Mouse (Mus musculus): ENCODE results near the gene Guca2a.

Guca2a gene

DNA sequence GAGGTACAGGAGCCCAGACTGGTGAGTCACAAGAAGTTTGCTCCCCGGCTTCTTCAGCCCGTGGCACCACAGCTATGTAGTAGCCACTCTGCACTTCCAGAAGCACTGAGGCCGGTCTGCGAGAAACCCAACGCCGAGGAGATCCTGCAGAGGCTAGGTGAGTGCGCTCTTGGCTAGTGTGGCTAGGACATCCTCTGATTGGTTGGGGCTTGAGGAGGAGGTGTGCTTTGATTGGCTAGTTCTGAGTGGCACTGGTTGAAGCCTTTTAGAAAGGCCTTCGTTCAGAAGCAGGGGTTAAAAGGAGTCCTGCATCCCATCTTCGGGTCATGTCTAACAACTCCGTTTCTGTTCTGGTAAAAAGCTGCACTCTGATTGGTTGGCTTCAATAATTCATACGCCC lies 1.2 kb downstream of the Guca2a start:
- peak in 1 of 2 experiments; percentile 54 for DNase-seq (ENCODE audit: low spot score in 2 of 2)

DNA sequence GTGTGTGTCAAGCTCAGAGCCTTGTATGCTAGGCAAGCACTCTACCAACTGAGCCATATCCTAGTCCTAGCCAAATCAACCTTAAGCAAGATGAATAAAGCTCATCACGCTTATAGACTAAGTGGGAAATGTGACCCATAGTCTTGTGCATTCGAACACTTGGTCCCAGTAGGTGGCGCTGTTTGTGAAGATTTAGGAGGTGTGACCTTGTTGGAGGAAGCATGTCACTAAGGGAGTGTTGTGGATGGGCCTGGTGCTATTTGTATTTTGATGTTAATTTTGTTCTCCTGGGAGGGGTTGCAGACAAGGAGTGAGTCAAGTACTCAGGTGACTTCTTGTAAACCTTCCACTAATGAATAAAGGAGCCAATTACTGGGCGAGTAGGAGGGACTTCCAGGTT lies 5.2 kb downstream of the Guca2a start:
- no peak for DNase-seq (ENCODE audit: low spot score in 2 of 2)

DNA sequence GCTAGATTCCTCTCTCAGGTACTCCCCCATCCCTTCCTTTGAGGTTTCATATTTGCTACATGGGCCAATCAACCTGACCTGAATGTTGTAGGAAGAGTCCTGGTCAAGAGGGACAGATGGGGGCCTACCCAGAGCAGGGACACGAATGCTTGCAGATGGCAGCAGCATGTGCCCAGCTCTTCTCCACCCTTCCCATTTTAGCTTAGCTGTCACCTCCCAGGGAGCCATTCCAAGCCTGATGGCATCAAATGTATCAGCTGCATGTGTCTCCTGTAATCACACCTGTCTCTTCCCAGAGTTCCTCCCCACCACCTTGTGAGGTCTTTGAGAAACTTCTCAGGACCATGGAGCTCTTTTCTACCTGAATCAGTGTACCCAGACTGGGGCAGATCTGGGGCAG lies 19.5 kb downstream of the Guca2a start:
- DNase-seq (ENCODE audit: low spot score in 2 of 2), result no peak

DNA sequence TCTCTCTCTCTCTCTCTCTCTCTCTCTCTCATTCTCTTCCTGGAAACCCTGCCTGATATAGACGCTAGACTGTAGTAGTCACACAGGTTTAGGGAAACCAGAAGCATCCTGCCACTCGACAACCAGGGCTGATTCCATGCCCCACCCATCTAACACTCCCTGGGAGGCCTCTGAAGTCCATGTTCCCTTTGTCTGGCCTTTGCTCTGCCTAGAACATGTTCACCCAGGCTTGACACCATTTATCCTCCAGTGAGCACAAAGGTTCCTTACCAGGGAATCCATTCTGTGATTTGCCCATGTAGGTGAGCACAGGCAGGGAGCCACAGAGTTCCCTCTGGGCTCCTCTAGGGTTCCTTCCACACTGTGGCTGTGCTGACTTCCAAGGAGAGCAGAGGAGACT lies 20.7 kb downstream of the Guca2a start:
- DNase-seq (ENCODE audit: low spot score in 2 of 2), result no peak

DNA sequence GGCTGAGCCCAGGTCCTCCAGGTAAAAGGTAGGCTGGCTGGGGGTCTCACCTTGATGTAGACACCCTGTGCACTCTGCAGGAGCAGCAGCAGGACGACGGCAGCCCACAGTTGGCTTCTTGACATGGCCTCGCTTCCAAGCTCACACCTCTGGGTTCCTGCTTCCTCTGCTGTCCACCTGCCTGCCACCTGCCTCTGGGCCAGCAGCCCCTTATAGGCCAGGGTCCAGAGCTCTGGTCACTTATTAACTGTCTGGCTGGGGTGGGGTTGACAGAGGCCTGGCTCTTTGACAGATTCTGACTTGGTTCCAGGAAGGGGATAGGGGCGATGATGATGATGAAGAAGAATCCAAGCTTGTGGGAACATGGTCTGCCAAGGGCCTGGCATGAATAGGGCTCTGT lies 21.2 kb downstream of the Guca2a start, which contains the start of gene Guca2b:
TSS of gene Guca2b (minus strand) at position 224 of the 400 bp plus-strand sequence.
- no peak for DNase-seq (ENCODE audit: low spot score in 2 of 2)

DNA sequence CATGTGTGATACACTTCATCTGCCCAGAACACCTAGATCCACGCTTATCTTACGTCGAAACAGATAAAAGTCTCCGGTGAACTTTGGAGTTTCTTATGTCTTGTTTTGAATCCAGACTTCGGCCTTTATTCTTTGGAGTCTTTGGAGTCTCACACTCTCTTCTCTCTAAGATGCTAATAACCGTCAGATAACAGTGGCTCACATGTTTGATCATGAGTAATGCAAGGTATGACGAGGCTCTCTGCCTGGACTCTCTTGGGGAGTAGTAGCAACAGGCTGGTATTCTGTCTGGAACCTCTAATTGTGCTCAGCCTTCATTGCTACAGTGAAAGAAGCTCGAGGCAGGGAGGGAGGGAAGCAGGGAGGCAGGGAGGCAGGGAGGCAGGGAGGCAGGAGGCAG lies 22.5 kb downstream of the Guca2a start:
- no peak for DNase-seq (ENCODE audit: low spot score in 2 of 2)

DNA sequence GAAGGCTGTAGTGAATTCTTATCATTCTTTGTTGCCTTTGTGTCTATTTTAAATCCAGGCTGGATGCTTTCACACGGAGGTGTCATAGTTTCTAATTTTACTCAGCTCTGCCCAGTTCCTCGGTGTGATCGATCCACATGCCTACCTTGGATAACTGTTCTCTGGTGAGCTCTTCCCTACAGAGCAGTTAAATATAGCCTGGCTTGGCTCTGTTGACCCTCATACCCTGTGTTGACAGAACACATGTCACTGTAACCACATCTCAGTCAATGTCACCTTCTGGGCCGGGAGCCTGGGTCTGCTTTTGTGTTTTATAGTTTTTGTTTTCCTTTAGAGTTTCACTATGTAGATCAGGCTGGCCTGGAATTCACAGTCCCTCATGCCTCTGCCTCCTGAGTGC lies 24.6 kb downstream of the Guca2a start:
- no peak for DNase-seq (ENCODE audit: low spot score in 2 of 2)

DNA sequence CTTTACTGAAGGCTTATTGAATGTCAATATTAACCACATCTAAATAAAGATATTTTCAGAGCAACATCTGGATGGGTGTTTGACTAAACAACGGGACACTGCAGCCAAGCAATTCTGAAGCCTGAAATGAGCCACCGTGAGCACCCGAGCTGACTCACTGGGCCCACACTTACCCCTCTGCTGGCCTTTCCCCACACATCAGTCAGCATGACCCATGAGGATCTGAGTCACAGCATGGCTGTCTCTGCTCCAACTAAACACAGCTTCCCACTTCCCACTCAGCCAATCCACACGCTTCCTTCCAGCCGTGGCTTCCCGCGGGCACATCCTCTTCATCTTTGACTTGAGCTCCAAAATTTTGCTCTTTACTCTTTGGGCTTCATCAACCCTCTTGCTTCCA lies 25.5 kb downstream of the Guca2a start:
- no peak for DNase-seq (ENCODE audit: low spot score in 2 of 2)

DNA sequence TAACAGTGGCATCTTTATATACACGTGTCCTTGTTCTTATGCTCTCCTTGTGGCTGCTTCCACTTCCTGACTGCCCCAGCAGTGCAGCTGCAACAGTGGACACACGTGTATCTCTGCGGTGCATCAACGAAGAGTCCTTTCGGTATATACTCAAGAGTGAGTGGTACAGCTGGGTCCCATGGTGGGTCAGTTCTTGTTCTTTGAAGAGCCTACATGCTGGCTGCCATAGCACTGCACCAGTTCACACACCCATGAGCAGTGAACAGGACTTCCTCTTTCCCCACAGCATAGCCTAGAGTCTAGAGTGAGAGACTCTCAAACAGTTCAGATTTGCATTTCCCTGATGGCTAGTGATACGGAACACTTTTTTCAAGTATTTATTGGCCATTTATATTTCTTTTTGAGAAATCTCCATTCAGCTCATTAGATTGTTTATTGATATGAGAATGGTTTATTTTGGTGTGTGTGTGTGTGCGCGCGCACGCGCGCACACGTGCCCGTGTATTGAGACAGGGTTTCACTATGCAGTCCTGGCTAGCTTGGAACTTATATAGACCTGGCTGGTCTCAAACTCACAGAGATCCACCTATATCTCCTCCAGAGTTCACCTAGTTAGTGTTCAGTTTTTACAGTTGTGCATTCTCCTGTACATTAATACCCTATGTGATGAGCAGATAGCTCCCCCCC lies 26.0 kb downstream of the Guca2a start:
- peak in 1 of 2 experiments; percentile 23 for DNase-seq (ENCODE audit: low spot score in 2 of 2)

DNA sequence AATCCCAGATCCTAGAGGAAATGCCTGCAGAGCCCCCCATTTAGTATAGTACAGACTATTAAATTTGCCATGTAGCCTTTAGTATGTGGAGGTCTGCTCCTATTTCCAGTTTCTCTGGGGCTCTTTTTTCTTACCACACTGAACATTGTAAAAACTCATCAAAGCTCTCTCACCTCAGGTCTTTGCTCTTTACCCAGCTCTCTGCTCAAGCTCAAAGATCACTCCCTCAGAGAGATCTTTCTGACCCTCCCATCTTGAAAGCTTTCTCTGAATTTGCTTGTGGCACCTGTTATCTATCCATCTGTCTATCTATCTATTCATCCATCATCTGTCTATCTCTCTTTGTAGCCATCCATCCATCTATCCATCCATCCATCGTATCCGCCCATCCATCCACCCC lies 27.7 kb downstream of the Guca2a start:
- no peak for DNase-seq (ENCODE audit: low spot score in 2 of 2)

DNA sequence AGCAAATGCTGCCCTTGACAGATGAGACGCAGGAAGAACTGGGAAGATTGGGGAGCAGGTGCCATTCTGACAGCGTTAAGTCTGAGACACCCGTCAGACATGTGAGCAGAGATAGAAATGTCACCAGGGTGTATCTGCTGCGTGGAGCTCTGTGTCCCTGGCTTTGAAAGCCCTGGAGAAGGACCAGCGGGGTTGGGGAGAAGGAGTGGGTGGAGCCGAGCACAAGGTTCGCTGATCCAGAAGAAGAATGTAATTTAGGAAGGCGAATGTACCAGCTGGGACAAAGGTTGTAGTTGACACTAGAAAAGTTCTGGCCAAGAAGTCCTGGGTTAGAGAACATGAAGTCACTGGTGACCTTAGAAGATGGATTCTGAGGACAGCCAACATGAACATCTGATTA lies 28.6 kb downstream of the Guca2a start:
- DNase-seq (ENCODE audit: low spot score in 2 of 2), result no peak

DNA sequence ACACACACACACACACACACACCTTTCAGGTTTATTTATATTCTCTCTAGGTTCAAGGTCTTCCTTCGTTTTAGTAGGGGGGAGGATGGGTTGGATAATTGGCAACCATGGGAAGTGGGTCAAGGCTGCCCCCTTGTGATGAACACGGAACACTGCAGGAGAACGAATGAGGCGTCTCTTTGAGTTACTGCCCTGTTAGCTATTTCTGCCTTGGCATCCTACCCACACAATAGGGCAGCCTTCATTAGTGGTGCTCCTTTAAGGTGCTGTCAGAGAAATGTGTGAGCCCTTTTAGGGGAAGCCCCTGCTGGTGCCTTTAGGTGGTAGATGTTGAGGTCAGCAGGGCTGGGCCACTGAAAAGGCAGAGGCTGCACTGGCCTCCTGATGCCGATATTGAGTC lies 29.9 kb downstream of the Guca2a start:
- DNase-seq (ENCODE audit: low spot score in 2 of 2), result no peak

DNA sequence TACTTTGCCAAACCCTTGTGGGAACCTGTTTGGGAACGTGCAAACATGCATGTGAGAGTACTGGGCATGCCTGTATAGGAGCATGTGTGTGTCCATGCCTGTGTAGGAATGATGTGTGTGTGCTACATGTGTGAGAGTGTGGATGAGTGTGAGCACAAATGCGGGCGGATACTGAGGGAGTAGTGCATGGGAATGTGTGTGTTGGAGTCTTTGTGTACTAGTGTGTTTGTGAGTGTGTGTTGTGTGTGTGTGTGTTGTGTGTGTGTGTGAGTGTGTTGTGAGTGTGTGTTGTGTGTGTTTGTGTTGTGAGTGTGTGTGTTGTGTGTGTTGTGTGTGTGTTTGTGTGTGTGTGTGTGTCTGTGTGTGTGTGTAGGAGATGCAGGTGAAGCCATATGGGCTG lies 30.7 kb downstream of the Guca2a start:
- no peak for DNase-seq (ENCODE audit: low spot score in 2 of 2)

DNA sequence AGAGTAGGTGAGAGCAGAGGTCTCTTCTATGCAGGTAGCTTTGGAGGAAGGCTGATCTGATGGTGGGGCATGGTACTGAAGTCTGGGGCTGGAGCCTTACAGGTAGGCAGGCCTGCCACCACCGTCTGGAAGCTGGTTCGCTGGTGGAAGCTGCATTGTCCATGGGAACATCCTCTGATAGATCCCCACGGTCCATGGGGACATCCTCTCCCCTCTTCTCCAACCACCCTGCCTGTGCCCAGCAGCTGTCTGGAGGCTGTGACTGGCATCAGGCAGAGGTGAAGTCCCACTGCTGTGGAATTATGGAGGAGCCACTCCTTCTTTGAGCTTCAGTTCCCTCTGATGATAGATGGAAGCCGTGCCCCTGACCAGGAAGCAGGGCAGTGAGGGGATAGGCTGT lies 31.1 kb downstream of the Guca2a start:
- DNase-seq (ENCODE audit: low spot score in 2 of 2), result no peak

DNA sequence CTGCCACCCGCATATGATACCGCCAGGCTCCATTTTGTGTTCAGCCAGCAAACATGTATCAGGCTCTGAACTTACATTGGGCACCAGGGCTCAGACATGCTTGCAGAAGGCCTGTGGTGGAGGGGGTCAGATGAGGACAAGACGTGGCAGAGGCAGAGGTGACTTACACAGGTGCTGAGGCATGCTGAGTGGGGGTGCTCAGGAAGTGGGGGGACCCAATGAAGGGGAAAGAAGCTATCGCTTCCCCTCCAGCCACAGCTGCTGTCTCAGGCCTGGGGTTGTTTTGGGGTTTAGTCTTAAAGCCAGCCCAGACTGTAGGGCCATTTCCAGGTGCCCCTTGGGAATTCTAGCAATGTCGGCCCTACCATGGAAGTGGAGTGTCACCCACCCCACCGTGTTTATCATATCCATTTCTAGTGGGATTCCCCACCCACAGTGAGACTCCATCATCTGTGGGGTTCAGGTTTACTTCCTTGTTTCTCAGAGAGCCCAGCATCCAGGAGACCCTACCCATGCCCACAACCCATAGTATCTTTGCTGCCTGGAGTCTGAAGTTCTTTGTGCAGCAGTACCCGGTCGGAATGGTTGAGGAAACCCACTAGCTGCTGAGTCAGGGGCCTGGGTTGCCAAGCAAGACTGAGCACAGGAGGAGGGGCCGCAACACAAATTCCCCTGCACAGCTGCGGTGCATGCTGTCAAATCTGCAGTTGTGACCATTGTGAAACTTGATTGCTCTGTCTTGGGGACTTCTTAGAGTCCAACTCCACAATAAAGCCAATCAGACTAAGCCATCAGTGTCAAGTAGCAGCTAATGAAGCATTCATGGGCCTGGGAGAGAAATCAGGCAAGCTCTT lies 32.1 kb downstream of the Guca2a start:
- peak in 1 of 2 experiments; percentile 41 for DNase-seq (ENCODE audit: low spot score in 2 of 2)

DNA sequence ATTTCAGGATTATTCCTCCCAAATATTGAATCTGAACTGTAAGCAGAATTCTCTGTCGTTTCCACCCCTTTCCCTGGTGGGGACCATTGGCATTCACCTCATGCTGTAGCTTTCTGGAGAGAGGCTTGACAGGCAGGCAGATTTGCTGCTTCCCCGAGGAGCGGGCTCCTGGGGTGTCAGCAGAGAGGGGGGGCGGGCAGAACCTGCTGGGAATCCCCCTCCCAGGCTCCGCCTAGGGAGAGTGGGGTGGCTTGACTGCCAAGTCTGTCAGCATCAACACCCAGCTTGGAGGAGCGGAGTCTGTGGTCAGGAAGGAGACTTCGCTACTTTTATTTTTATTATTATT lies 32.7 kb downstream of the Guca2a start:
- no peak for DNase-seq (ENCODE audit: low spot score in 2 of 2)

DNA sequence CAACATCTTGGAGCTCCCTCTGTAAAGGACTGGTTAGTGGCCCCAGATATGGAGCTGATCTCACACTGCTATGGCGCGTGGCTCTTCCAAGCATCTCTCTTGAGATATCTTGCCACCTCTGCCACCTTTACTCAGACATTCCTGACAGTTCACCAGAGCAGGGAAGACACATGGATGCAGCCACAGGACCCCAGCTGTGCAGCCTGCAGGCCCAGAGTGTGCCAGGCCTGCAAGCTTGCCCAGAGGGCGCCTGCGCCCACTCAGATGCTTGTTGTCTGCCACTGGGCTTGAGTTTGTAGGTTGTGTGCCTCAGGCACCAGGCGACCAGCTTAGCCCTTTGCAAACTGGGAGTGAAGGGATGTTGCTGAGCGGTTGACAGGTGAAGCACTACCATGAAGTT lies 33.2 kb downstream of the Guca2a start:
- DNase-seq (ENCODE audit: low spot score in 2 of 2), result no peak

DNA sequence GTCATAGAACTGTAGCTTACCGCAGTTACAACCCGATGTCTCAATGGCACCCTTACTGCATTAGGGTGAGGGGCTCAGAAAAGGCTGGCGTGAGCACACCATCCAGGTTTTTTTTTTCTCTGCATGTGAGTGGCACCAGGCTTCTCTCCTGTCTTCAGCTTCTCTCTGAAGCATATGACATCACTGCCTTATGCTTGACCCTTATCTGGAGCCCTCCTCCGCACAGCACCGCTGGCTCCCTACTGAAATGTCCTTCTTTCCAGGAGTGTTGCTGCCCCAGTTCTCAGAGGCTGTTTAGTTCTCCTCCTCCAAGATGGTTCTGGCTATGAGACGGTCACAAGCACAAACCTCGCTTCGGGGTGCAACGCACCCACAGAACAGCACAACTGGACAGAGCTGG lies 33.7 kb downstream of the Guca2a start:
- DNase-seq (ENCODE audit: low spot score in 2 of 2), result no peak

DNA sequence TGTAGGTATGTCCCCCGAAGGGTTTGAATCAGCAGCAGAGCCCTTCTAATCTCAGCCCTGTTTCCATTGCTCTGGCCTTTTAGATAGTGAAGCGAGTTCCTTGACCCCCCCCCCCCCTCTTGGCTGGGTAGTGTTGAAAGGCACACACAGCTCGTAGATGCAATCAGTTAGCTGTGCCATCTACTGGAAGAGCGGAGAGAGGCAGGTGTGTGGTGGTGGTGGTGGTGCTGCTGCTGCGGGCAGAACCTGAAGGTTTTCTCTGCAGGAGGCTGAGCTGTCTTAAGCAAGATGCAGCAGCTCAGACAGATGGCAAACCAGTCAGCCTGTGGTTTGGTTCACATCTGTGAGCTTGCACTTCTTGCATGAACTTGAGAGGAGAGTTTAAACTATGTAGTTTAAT lies 35.2 kb downstream of the Guca2a start:
- DNase-seq (ENCODE audit: low spot score in 2 of 2), result no peak

DNA sequence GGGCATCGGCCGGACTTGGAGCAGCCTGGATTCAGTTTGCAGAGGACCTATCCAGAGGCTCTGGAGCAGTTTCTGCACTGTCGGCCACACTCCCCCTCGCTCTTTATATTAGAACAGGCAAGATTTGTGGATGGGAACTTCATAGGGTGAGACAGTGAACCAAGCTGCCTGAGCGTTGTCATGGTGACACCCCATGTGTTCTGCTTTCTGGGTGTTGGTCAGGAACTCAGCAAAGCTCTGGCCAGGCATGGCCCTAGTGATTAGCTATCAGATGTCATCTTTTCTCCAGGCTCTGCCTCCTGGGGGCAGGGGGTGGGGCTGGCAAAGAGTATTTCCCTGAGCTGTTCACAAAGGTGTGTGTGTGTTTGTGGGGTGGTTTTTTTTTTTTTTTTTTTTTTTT lies 45.1 kb downstream of the Guca2a start:
- no peak for DNase-seq (ENCODE audit: low spot score in 2 of 2)

DNA sequence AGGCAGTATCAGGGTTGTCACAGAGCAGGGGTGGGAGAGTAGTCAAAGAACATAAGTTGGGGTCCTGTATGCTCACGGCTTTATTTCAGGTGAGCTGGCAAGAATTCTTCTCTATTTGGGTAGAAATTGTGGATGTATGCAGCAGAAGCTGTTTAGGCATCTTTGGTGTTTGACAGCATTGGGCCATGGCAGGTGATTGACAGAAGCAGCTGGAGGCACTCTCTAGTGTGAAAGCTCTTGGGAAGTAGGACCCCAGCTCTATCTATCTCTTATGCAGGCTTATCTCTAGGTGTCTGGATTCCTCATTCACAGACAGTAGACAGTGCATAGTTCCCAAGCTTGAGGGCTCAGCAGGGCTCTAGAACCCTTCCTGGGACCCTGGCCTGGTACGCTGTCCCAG lies 48.2 kb downstream of the Guca2a start:
- DNase-seq (ENCODE audit: low spot score in 2 of 2), result no peak

Measured in spleen, postnatal 4 days (tissue).